Mouse (Mus musculus) liver, embryonic 13.5 days (tissue): ENCODE results near the gene Gm20517. TPM values are rescaled to one million over a fixed set of nuclear protein-coding genes. Genes with fewer than 3 reads are reported as not detected.

Experiments
- ATAC-seq: fragments of 200-750 bp; cut with Nextera tagmentation; 2 replicates; pipeline ENCODE4 v1.8.0; 2017; ENCODE audit warnings: low read depth, mild to moderate bottlenecking, moderate number of reproducible peaks, moderate library complexity
- DNase-seq: peaks from one replicate; pipeline ENCODE4 v3.0.0; 2022
- H3K27ac ChIP-seq: fragments of 300-500 bp; sonication (generic); 2 replicates; pipeline ENCODE4 v1.5.1; 2015; ENCODE audit warnings: moderate library complexity, mild to moderate bottlenecking, inconsistent platforms
- H3K27me3 ChIP-seq: fragments of 300-500 bp; sonication (generic); 2 replicates; pipeline ENCODE4 v1.6.1; 2015; ENCODE audit warnings: mild to moderate bottlenecking, inconsistent platforms
- H3K36me3 ChIP-seq: fragments of 300-500 bp; sonication (generic); 2 replicates; pipeline ENCODE4 v1.6.1; 2015; ENCODE audit warnings: mild to moderate bottlenecking, inconsistent platforms
- H3K4me1 ChIP-seq: fragments of 300-500 bp; sonication (generic); replicated peaks from 2 replicates; pipeline ENCODE4 v1.6.1; 2015; ENCODE audit warnings: inconsistent platforms
- H3K4me2 ChIP-seq: fragments of 300-500 bp; sonication (generic); 2 replicates; pipeline ENCODE4 v1.6.1; 2015; ENCODE audit warnings: inconsistent platforms, mild to moderate bottlenecking, moderate library complexity
- H3K4me3 ChIP-seq: fragments of 300-500 bp; sonication (generic); replicated peaks from 2 replicates; pipeline ENCODE4 v1.5.1; 2015; ENCODE audit warnings: mild to moderate bottlenecking, inconsistent platforms
- H3K9ac ChIP-seq: fragments of 300-500 bp; sonication (generic); 2 replicates; pipeline ENCODE4 v1.6.1; 2015; ENCODE audit warnings: mild to moderate bottlenecking, inconsistent platforms
- H3K9me3 ChIP-seq: fragments of 300-500 bp; sonication (generic); replicated peaks from 2 replicates; pipeline ENCODE4 v1.6.1; 2016; ENCODE audit warnings: inconsistent platforms
- WGBS: fragments of 180-500 bp; shearing (Covaris S2); methylation state at CpG from one replicate; pipeline ENCODE4 v1.1.7; 2015; ENCODE audit not compliant: insufficient replicate concordance; 5-methylcytosine and 5-hydroxymethylcytosine counted together
- polyA plus RNA-seq: library from polyadenylated mRNA; unstranded; fragments of >200 nt; fragmentation: Nextera tagmentation; extraction: Ambion mirVana; gene quantifications from 2 replicates; pipeline ENCODE4 v1.2.1, GENCODE M21; 2015

The Gm20517 gene
- 1.8 TPM in 2 replicates for polyA plus RNA-seq

DNA sequence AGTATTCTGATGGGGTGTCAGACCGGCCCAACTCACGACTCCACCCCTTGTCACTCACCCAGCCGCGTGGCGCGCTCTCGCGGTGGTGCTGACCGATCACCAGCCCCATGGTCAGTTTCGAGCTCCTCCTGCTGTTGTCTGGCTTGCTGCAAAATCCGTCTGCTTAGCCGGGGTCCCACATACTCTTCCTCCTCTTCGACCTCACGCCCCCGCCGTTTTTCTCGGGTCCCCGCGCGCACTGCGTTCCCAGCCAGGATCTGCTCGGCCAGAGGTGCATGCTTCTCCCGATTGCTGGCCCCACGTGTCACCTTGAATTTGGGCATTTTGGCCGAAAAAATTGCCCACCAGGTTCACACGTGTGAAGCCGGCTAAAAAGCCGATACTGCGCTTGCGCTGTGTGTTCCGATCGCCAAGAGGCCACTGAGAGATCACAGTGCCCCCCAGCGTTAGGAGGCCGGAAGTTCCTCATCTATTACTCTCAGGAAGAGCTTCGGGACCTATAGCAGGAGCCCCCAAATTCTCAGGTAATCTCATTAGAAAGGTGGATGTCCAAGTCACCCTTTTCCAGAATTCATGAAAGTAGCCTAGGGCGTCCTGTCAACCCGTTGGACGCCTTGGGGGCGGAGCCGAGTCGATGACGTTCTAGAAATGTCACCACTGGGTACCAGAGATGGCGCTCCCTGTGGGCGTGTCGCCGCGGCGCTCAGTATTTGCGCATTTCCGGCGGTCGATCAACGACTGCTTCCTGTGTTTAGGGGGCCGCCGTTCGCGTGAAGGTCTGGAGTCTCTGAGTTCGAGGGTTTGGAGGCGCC, at the start of gene Gm20517, which contains the start of the genes Bysl and Med20:
Gene Gm20517 (plus strand): TSS at position 741 of the 812 bp plus-strand sequence.
Gene Bysl (minus strand): TSS at position 644 of the 812 bp plus-strand sequence.
Gene Med20 (plus strand): TSS at position 734 of the 812 bp plus-strand sequence.
- Histone ChIP-seq H3K36me3 (peaks cover 67% of the 10 kb centered on the region), H3K4me1 (peaks cover 75% of the 10 kb centered on the region), H3K27ac (peak within 1 kb of the TSS; percentile 91), H3K9ac (peak within 1 kb of the TSS; percentile 86), H3K4me2 (peak within 1 kb of the TSS; percentile 88), H3K9me3 (no peaks in the 10 kb centered on the region), H3K4me3 (peak within 1 kb of the TSS; percentile 85), H3K27me3 (no peaks in the 10 kb centered on the region)
- peak; percentile 94 for DNase-seq
- peak; percentile 89 for ATAC-seq
- under 1% methylated on average over 59 of the region's 59 CpGs for WGBS

DNA sequence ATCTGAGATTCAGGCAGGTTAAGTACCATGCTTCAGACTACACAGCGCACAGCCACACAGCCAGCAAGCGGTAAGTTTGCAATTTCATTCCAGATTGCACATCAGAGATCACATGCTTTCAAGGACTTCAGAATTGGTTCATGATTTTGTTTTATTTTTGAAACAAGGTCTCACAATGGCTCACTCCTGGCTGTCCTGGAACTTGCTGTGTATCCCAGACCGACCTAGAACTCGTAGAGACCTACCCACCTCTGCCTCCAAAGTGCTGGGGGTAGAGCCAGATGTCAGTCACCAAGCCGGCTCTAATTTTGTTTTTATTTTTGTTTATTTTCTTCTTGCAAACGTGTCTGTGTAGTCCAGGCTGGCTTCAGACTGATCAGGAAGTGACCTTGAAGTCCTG, 48.5 kb upstream of the Gm20517 start:
- no peaks in the 10 kb centered on the region for H3K9me3 ChIP-seq
- no peak for ATAC-seq
- H3K4me2 ChIP-seq = no peak overlapping the region
- no peak for DNase-seq
- no peak overlapping the region for H3K4me3 ChIP-seq
- no peaks in the 10 kb centered on the region for H3K36me3 ChIP-seq
- H3K27ac ChIP-seq = 0 out of 2 replicates have a peak overlapping the region, but pooled peaks have one; percentile 21
- H3K4me1 ChIP-seq = peaks cover 68% of the 10 kb centered on the region
- no peak overlapping the region for H3K9ac ChIP-seq
- WGBS = 76% methylated on average over 6 of the region's 6 CpGs
- no peaks in the 10 kb centered on the region for H3K27me3 ChIP-seq

DNA sequence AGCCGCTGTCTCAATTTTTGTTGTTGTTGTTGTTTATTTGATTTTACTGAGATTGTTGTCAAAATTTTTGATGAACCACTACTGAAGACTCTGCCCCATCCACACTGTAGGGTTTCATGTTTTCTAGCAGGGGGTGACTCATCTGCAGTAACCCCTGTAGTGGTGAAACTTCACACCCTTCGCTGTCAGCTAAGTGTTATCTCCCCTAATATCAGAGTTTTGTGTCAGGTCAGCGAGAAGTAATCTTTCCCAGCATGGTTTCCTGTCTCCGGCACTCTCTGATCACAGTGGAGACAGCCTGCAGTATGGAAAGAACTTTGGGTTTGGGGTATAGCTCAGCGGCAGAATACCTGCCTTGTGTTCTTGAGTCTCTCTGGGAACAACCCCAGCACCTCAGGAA, 46.8 kb upstream of the Gm20517 start:
- H3K9ac ChIP-seq = 0 out of 2 replicates have a peak overlapping the region, but pooled peaks have one; percentile 23
- no peaks in the 10 kb centered on the region for H3K9me3 ChIP-seq
- DNase-seq (no peak), ATAC-seq (no peak)
- peak overlapping the region; percentile 20; the same call in 1 of the 2 replicates for H3K4me2 ChIP-seq
- 23% methylated on average over 5 of the region's 5 CpGs for WGBS
- H3K27me3 ChIP-seq = no peaks in the 10 kb centered on the region
- peak overlapping the region; percentile 61 for H3K27ac ChIP-seq
- H3K4me1 ChIP-seq = peaks cover 78% of the 10 kb centered on the region
- no peak overlapping the region for H3K4me3 ChIP-seq
- H3K36me3 ChIP-seq = no peaks in the 10 kb centered on the region

DNA sequence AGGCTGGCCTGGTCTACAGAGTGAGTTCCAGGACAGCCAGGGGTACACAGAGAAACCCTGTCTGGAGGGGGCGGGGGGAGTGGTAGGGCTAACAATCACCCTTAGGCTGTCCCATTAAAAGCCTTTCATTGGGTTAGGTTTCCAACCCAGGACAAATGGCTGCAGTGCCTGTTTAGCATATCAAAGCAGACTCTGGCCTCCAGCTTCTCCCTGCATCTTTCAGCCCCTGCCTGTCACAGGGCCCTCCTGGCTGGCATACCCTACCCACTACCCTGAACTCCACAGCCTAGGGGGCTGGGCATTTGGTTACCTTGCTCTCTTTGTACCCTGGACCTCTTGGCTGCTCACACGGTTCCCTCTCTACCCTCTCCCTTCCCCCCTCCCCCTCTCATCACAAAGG, 45.3 kb upstream of the Gm20517 start:
- peak overlapping the region; percentile 37; the same call in 1 of the 2 replicates for H3K9ac ChIP-seq
- peaks cover 68% of the 10 kb centered on the region for H3K4me1 ChIP-seq
- no peaks in the 10 kb centered on the region for H3K27me3 ChIP-seq
- WGBS = 49% methylated on average over 2 of the region's 2 CpGs
- no peaks in the 10 kb centered on the region for H3K9me3 ChIP-seq
- peak overlapping the region; percentile 56; the same call in 1 of the 2 replicates for H3K27ac ChIP-seq
- H3K4me2 ChIP-seq = no peak overlapping the region
- no peak overlapping the region for H3K4me3 ChIP-seq
- ATAC-seq = no peak
- DNase-seq = no peak
- no peaks in the 10 kb centered on the region for H3K36me3 ChIP-seq

DNA sequence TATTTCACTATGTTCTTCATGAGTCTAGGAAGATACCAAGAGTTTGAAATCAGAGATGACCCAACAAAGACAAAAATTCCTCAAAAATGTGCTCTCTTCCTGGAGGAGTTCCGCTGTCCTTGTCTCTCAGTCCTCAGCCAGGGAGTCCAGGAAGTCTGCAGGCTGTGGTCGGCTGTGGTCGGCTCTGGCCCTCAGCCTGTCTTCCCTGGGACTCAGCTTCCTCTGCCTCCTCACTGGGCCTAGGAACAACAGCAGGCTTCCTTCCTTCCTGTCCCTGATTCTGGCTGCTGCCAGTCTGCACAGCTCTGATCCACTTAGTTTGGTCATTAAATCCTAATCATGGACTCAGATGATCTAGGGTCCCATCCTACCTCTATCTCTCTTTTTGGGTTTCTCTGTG, 44.1 kb upstream of the Gm20517 start:
- H3K9ac ChIP-seq = peak overlapping the region; percentile 58; the same call in 1 of the 2 replicates
- no peak for DNase-seq
- H3K4me1 ChIP-seq = peaks cover 77% of the 10 kb centered on the region
- no peak for ATAC-seq
- H3K27me3 ChIP-seq = no peaks in the 10 kb centered on the region
- H3K4me3 ChIP-seq = no peak overlapping the region
- no peak overlapping the region for H3K4me2 ChIP-seq
- H3K27ac ChIP-seq = peak overlapping the region; percentile 90
- H3K9me3 ChIP-seq = no peaks in the 10 kb centered on the region
- WGBS = 46% methylated on average over 3 of the region's 3 CpGs
- no peaks in the 10 kb centered on the region for H3K36me3 ChIP-seq

DNA sequence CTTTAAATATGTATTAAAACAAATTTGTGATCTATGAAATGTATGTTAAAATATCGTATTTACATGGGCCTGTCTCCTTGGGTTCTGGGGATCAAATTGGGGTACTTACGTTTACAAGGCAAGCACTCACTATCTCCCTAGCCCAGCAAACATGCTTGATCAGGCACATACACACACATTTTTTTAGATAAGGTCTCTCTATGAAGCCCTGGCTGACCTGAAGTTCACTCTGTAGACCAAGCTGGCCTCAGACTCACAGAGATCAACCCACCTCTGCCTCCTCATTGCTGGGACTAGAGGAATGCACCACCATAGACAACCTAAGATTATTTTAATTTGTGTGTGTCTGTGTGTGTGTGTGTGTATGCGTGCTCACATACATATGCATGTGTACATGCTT, 43.0 kb upstream of the Gm20517 start:
- peak overlapping the region; percentile 90 for H3K27ac ChIP-seq
- DNase-seq (peak; percentile 71), ATAC-seq (peak; percentile 97)
- no peaks in the 10 kb centered on the region for H3K27me3 ChIP-seq
- peaks cover 78% of the 10 kb centered on the region for H3K4me1 ChIP-seq
- peak overlapping the region; percentile 58 for H3K9ac ChIP-seq
- 40% methylated on average over 3 of the region's 3 CpGs for WGBS
- no peaks in the 10 kb centered on the region for H3K36me3 ChIP-seq
- H3K4me3 ChIP-seq = no peak overlapping the region
- H3K4me2 ChIP-seq = peak overlapping the region; percentile 55
- no peaks in the 10 kb centered on the region for H3K9me3 ChIP-seq

DNA sequence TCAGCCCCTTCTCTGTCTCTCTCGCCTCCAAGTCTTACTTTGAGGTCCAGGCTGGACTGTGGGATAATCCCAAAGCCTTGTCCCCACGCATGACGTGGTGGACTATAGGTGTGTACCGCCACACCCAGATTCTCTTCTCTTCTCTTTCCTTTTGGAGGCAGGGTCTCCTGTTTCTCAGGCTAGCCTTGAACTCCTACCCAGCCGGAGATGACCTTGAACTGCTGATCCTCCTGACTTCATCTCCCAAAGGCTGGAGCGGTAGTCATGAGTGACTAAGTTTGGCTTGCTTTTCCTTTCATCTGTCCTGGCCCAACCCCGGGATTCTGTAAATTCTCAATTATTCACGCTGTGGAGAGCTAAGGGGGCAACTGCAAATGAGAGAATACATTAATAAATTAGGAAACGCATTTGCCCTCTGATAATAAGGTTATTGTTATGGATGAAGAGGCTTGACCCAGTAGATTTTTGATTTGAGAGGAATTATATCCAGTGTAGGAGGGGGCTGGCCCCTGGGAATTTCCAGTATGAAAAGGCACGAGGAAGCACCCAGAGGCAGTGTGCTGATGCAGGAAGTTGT, 42.4 kb upstream of the Gm20517 start:
- H3K4me3 ChIP-seq = no peak overlapping the region

DNA sequence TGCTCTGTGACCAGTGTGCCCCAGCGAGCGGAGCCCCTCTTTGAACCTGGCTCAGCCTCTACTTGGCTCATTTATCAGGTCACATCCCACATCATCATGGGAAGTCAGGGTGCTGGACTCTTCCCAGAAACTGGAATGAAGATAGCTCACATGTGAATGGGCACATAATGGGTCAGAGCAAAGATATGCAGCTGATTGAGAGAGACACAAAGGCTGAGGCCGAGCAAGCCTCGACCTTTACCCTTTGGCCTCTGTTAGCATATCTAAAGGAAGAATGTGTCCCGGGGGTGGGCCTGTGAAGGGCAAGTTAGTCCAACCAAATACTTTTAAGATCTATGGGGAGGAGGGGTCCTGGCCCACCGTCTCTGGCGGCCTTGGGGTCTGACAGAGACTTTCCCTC, 39.8 kb upstream of the Gm20517 start:
- H3K36me3 ChIP-seq = no peaks in the 10 kb centered on the region
- no peak overlapping the region for H3K9ac ChIP-seq
- H3K27ac ChIP-seq = peak overlapping the region; percentile 23; the same call in 1 of the 2 replicates
- no peak overlapping the region for H3K4me3 ChIP-seq
- H3K4me1 ChIP-seq = peaks cover 62% of the 10 kb centered on the region
- no peaks in the 10 kb centered on the region for H3K27me3 ChIP-seq
- no peaks in the 10 kb centered on the region for H3K9me3 ChIP-seq
- DNase-seq (no peak), ATAC-seq (no peak)
- H3K4me2 ChIP-seq = no peak overlapping the region
- 66% methylated on average over 7 of the region's 7 CpGs for WGBS

More for the DNA sequence above, 42.4 kb upstream of the Gm20517 start:
- H3K9ac ChIP-seq = peak overlapping the region; percentile 58
- H3K4me2 ChIP-seq = peak overlapping the region; percentile 55
- H3K36me3 ChIP-seq = no peaks in the 10 kb centered on the region
- ATAC-seq (peak; percentile 7; the same call in 1 of the 2 replicates), DNase-seq (no peak)
- no peaks in the 10 kb centered on the region for H3K27me3 ChIP-seq
- H3K4me1 ChIP-seq = peaks cover 76% of the 10 kb centered on the region
- peak overlapping the region; percentile 90 for H3K27ac ChIP-seq
- WGBS = 84% methylated on average over 10 of the region's 10 CpGs
- no peaks in the 10 kb centered on the region for H3K9me3 ChIP-seq

DNA sequence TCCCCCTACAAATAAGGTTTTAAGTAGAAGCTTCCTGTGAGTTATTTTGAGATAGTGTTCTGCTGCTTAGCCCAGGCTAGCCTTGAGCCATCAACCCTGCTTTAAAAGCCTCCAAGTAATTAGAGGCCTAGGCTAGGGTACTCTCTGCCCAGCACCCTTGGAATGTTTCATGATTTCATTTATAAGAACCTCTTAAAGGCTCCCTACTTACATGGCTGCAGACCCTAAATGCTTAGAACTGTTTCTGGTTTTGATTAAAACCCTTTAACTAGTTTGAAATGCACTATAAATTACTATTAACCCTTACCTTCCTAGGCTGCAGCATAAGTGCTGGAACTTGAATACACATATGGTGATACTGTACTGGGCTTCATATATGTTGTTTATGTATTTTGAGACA, 39.0 kb upstream of the Gm20517 start:
- ATAC-seq = no peak
- H3K27me3 ChIP-seq = no peaks in the 10 kb centered on the region
- no peaks in the 10 kb centered on the region for H3K9me3 ChIP-seq
- no peak overlapping the region for H3K9ac ChIP-seq
- H3K27ac ChIP-seq = no peak overlapping the region
- H3K4me1 ChIP-seq = peaks cover 56% of the 10 kb centered on the region
- H3K36me3 ChIP-seq = no peaks in the 10 kb centered on the region
- H3K4me3 ChIP-seq = no peak overlapping the region
- DNase-seq = no peak
- H3K4me2 ChIP-seq = no peak overlapping the region

DNA sequence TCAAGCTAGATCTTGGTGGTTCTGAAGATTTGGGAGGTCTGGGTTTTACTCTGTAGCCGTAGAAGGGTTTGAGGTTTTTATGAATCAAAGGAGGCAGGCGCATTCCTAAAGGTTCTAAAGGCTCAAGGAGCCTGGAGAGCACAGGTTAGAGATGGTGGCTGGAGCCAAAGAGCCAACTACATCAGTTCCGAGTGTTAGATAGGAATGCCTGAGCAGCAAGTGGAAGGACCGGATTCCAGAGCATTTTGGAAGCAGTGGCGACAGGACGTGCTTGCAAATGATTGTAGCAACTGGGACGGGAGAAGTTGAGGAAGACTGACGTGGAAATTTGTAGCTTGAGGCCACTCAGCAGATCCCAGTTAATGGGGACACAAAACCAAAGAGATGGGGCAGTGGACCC, 37.4 kb upstream of the Gm20517 start:
- Histone ChIP-seq H3K9ac (no peak overlapping the region), H3K4me3 (no peak overlapping the region), H3K4me2 (no peak overlapping the region), H3K4me1 (peaks cover 56% of the 10 kb centered on the region), H3K27me3 (no peaks in the 10 kb centered on the region), H3K9me3 (no peaks in the 10 kb centered on the region), H3K36me3 (no peaks in the 10 kb centered on the region), H3K27ac (no peak overlapping the region)
- ATAC-seq (no peak), DNase-seq (no peak)
- 67% methylated on average over 8 of the region's 8 CpGs for WGBS

DNA sequence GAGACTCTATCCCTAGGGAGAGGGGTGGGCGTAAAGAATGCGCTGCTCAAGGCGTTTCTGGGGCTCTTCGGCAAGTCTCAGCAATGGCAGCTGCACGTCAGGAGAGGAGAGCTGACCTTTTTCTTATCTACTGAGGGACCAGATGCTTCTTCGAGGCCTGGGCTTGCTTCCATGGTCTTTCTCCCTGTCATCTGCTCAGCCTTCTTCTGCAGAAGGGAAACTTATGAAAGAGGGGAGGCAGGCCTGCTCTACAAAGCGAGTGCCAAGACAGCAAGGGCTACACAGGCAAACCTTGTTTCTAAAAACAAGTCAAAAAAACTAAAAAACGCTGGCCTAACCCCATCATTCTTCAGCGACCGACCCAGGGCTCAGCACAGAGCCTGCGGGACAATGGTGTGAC, 36.6 kb upstream of the Gm20517 start:
- H3K27ac ChIP-seq = peak overlapping the region; percentile 50
- no peaks in the 10 kb centered on the region for H3K27me3 ChIP-seq
- WGBS = 58% methylated on average over 11 of the region's 11 CpGs
- H3K4me1 ChIP-seq = peaks cover 53% of the 10 kb centered on the region
- H3K4me2 ChIP-seq = no peak overlapping the region
- no peak overlapping the region for H3K4me3 ChIP-seq
- no peak overlapping the region for H3K9ac ChIP-seq
- no peaks in the 10 kb centered on the region for H3K9me3 ChIP-seq
- ATAC-seq = no peak
- no peak for DNase-seq
- H3K36me3 ChIP-seq = no peaks in the 10 kb centered on the region
